Mouse (Mus musculus) adrenal gland, adult (tissue): ENCODE data around the gene Gldc.

Experiments
- DNase-seq, 2 experiments: peaks; one replicate each; pipeline ENCODE4 v3.0.0; 2022 to 2023; ENCODE audit warnings: low spot score in 1 of 2; ENCODE audit not compliant: inconsistent age in 2 of 2

Gldc gene

DNA sequence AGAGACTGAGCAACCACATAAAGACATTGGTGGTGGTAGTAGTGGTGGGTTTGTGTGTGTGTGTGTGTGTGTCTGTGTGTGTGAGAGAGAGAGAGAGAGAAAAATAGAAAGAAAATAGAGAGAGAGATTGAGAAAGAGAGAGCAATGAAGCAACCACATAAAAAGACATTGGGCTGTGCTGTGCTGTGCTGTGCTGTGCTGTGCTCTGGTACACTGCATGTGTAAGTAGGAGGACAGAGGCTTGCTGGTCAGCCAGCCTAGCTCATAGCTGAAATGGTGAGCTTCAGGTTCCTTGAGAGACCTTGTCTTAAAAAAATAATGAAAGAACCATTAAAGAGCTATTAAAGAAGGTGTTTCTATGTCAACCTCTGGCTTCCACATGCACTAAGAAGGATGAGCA, 66.6 kb downstream of the Gldc start:
- DNase-seq = no peak

DNA sequence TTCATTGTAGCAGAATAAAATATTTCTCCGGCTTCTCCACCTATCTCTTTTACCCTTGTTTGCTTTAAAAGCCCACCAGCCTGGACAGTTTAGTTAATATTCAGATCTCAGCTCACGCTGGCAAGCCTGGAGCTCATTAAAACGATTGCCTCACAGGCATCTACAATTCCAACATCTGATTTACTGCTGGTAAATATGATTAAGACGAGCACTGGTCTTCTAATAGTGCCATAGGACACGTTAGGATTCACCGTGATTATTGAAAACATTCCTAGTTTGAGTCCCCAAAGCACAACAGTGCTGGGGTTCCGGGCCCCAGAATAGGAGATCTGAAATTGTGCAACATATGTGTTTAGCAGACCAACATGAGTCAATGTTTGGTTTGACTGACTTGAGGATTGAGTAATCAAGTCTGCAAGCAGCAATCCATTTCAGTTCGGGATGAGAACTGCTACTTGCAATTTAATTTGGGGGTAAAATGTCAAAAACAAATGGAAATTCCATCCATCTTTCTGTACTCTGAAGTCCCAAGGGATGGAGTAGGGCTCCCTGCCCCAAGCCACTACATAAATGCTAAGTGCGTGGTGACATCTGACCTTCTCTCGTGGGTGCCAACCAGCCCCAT, 67.9 kb downstream of the Gldc start:
- DNase-seq = peak in 1 of 2 experiments; percentile 73

DNA sequence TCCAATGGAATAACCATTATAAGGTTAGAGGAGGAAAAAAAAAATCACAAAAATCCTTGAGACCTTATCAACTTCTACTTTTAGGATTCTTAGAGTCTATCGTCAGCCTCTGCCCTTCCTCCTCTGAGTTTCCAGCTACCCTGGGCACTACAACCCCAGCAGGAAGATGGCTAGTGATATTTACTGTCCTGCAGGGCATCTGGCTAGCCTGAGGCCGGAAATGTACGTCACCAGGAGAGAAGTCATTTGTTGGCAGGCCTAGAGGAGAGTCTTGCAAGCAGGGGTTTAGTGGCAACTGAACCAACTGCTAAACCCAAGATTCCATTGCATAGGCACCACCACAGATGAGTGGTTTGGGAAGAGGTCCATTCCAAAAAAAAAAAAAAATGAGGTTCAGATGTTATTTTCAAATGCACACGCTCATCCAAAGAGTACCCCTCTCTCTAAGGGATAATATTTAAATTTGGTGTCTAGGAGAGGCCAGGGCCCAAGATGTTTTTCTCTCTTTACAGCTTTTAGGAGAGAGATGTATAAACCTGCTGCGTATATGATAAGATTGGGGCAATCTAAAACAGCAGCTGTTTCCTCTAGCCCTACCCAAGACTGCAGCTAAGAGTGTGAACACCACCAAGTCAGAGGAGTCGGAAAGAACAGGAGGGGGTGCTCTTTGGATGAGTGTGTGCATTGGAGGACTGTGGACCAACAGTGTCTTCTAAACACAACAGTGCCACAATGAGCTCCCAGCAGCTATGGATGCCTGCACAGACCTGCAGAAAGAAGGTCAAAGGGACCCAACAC, 70.0 kb downstream of the Gldc start:
- DNase-seq = no peak

DNA sequence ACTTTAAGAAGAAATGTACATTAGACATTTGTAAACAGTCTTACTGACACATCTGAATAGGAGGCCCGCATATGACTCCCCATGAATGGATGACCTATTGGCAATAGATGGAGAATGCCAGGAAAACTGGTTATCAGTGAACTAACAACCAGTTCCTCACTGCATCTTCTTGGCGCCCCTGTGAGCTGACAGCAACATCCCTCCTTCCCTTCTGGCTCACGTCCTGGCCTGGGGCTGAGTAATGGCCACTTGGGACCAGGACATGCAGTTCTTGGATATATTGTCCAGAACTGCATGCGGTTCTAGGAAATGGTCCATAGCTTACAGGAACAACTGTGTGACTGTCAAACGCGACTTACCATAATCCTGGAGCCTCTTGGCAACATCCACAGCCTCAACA, 72.6 kb downstream of the Gldc start:
- no peak for DNase-seq

DNA sequence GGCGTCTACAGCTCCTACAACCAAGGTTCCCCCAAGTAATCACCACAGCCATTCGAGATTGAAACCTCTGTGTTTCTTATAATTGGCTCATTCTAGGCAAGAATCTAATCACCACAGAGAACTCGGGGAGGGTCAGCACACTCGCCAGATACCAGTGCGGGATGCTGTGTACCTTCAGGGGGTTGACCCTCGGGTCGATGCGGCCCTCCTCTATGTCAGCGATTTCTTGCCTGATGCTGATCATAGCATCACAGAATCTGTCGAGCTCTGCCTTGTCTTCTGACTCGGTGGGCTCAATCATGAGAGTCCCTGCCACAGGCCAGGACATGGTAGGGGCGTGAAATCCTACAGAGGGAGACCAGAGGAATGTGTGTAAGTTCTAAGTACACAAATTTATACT, 74.7 kb downstream of the Gldc start:
- no peak for DNase-seq

DNA sequence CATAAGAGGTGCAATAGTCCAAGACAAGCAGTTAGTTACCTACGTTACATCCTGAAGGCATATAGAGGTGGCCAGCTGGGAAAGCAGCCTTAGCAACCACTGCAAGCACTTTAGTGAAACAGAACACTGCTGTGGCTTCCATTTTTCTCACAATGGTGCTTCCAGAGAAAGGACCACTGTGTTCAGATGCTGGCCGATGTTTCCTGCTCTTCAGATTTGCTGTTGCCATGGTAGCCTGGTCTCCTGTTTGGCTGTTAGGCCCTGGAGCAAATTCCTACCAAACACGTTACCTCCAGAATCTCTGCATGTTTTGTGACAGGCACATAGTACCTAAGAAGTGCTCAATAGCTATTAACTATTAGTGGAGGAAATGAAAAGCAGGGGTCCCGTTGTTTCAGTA, 78.2 kb downstream of the Gldc start:
- DNase-seq = no peak

DNA sequence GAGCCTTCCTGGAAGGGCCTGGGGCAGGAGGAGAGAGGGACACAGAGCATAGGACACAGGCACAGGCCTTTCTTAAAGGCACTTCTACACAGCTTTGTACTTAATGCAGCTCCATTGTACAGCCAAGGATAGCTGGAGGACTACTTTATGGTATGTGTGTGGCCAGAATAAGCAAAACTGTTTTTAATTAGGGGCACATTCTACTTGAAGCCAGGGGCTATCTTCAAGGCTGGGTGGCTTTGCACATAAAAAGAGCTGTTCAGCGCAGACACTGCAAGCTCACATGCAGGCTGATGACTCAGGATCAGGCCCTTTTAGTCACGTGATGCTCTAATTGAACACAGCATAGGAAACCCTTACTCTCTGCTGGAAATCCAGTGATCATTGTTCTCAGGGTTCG, 79.0 kb downstream of the Gldc start:
- DNase-seq = peak; percentile 25 to 72

DNA sequence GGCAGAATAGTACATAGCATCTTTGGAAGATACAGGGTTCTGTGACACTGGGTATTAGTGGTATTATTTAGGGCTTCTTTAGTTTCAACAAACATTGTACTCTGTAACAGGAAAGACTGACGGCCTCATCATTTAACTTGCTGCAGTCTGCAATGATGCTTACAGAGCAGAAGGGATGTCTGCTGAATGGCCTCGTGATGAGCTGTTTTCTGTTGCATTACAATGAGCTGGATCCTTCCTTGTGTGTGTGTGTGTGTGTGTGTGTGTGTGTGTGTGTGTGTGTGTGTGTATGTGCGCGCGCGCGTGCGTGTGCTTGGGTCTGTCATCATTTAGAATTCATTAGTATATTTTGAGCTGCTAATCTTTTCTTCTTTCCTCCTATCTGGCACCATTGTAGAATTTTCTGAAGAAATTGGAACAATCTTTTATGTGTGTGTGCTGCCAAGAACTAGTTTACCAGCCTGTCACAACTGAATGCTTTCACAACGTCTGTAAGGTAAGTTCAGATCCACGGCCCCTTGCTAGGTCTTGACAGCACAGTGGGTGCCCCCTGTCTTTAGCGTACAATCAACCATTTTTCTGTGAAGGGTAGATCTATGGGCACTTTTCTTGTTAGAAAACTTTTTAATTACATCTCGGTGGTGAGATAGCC, 83.5 kb downstream of the Gldc start:
- DNase-seq = no peak

DNA sequence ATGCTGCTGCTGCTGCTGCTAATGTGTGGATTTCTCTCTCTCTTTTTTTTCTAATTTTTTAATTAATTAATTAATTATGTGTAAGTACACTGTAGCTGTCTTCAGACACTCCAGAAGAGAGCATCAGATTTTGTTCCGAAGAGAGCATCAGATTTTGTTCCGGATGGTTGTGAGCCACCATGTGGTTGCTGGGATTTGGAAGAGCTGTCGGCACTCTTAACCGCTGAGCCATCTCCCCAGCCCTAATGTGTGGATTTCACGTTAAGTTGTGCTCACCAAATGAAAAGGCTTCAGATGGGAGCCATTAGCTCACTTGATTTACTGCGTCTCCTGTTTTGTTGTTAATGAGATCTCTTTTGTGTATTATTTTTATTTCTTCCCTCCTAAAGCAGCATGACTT, 85.1 kb downstream of the Gldc start:
- no peak for DNase-seq

DNA sequence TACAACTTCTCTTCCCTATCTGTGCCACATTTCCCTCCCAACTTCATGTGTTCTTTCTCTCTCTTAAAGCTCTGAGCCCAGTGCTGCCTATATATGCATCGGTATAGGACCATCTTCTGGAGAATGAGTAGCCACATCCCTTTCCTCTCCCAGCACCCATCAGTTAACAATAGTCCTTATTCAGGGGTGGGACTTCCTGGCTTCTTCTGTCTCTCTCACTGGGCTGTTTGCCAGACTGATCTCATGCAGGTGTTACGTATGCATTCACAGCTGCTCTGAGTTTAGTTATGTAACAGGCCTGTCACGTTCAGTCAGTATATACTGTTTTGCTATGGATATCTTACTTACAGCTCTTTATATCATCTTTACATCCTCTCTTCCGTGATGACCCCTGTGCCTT, 109.4 kb downstream of the Gldc start:
- DNase-seq = no peak

DNA sequence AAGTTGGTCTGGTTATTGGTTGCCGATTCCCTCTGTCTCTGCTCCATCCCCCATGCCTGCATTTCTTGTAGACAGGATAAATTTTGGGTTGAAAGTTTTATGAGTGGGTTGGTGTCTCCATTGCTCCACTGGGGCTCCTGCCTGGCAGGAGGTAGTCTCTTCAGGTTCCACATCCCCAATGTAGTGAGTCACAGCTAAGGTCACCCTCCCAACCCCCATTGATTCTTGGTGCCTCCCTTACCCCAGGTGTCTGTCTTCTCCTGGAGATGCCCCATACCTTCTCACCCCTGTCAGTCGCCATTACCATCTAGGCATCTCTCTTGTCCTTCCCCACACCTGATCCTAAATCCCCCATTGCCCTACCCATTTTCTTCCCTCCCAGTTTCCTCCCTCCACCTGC, 121.0 kb downstream of the Gldc start:
- DNase-seq = no peak

DNA sequence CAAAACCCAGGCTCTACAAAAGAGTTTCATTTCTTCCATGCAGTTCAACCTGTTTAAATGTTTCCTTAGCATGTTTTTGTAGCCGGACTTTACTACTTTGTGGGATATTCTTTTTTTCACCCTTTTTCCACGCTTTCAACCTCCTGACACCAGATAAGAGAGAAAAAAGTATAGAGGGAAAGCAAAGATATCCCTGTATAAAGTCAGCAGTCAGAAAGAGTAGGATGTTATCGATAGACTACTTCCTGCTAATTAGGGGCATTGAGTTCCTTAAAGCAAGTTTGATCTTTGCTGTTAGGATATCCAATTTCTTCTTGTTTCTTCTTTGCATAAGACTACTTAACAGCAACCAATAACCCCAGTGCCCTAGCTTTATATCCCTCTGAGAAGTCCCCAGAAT, 123.8 kb downstream of the Gldc start:
- no peak for DNase-seq

DNA sequence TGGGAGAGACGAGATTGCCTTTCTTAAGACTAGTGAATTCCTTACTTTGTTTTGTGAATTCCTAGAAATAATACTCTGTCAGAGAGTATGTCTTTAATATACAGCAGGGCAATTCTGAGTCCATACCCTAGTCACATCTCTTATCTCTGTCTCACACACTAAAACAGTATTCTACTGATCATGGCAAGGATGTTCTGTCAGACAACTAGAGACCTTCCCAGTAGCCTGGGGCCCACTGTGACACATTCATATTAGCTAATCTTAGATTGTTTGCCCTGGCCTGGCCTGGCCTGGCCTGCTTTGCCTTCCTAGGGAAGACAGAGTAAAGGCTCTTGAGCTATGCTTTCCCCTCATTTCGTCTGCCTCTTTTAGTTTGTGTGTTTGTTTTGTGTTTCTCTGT, 124.6 kb downstream of the Gldc start:
- no peak for DNase-seq
